Mouse (Mus musculus) left cerebral cortex, adult 18-20 months (tissue): ENCODE measurements at regions not wholly inside any gene's neighbourhood (a gene's known extent, or its start where the extent isn't known, plus 50 kb on each side); places are given as distances from the start of the nearest gene placed in this dataset.

ENCODE experiments used
- DNase-seq, 2 experiments: peaks; one replicate each; pipeline ENCODE4 v3.0.0; 2021 to 2022; ENCODE audit warnings: low spot score in 2 of 2, mixed read lengths in 1 of 2
- microRNA-seq, 2 experiments: library from miRNA; unstranded; fragments of <30 nt; microRNA quantifications; one replicate each; pipeline ENCODE4 v1.2.0; 2021

- no peak for DNase-seq
These were observed 87.0 kb upstream of the Klf7 start for GRCm38 (mm10) chr1:64209131-64209530.

- no peak for DNase-seq
These were observed 78.4 kb upstream of the Klf7 start for GRCm38 (mm10) chr1:64200387-64201023.

DNA sequence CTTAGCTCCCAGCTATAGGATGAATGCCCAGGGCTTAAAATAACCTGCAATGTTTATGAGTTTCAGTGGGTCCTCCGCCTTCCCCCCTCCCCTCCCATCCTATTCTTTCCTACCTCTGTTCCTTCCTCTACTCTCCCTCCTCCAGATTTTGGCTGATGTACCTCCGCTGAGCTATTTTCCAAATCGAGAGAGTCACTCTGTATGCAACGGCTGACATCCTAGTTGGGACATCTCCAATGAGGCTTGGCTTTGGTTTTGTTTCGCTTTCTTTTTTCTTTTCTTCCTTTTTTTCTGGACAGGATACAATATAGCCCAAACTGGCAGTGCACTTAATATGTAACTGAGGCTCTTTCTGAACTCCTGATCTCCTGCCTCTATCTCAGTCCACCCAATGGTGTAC, 76.7 kb upstream of the Klf7 start:
- DNase-seq, result peak; percentile 17 to 45

- no peak for DNase-seq
These were observed 76.2 kb upstream of the Klf7 start for GRCm38 (mm10) chr1:64198322-64198721.

- no peak for DNase-seq
These were observed 73.9 kb upstream of the Klf7 start for GRCm38 (mm10) chr1:64195970-64196491.

DNA sequence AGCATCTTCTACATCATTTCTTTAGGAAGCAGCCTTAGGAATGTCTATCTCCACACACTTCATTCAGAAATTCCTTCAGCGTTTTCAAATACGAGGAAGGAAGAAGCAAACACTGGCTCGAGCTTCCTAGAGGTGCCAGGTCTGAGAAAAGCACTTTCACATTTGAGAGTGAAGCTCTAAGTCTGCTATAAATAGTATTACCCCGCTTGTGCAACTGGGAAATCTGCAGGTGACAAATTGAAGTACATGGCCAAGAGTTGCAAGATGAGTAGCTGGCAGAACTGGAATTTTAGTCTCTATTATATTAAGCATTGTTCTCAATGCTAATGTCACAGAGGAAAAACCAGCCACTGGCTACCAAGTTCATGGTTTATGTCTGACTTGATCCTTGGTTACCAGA, 73.2 kb upstream of the Klf7 start:
- DNase-seq, result no peak

GRCm38 (mm10) chr1:64193150-64193838, 71.2 kb upstream of the Klf7 start:
- DNase-seq, result peak in 1 of 2 experiments; percentile 31

DNA sequence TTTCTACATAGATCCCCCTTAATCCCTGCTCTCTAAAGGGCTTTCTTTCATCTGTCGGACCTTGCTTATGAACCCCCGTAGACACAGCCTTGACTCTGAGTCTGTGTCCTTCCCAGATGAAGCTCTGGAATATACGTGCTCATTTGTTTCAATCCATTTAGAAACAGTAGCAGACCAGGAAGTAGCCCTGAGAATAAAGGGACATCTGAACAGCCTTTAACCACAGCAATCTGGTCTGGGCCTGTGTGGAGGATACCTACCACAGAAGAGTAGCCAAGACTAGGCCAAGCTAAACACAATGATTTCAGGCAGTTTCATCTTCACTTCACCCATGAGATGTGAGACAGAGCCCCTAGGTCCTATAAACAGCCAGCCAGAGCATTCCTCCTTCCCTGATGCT, 70.7 kb upstream of the Klf7 start:
- DNase-seq, result no peak

- DNase-seq, result no peak
These were observed 69.4 kb upstream of the Klf7 start for GRCm38 (mm10) chr1:64191242-64192220.

DNA sequence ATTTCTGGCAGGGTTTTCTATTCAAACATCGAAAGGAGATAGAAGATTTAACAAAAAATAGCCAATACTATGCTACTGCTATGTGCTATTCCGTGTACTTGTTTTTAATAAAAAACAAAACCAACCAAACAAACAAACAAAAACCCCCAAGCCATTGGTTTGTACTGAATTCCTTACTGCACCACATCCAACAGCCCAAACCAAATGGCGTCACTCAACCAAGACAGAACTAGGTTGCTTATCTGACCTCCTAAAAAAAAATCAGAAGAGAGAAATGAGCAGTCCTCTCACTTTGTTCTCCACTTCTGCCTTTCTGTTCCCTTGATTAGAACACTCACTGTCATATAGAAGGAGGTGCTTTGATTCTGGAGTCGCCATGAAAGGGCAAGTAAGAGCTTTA, 68.6 kb upstream of the Klf7 start:
- DNase-seq, result no peak

DNA sequence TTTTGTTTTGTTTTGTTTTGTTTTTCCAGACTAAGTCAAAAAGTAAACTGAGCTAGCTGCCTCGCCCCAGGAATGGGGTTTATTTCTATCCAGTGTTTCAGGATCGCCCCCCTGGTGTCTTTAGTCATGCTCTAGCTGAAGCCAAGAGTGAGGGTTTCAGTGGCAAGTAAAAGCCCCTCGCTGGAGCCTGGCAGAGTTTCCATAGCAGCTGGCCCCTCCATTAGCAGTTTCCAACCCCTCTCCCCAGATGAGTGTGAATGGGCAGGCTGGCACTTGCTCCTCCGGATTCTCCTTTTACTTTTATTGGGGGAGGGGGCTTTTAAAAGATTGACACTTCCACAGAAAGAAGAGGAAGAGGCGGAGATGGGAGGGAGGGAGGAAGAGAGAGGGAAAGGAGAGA, 68.0 kb upstream of the Klf7 start:
- no peak for DNase-seq

DNA sequence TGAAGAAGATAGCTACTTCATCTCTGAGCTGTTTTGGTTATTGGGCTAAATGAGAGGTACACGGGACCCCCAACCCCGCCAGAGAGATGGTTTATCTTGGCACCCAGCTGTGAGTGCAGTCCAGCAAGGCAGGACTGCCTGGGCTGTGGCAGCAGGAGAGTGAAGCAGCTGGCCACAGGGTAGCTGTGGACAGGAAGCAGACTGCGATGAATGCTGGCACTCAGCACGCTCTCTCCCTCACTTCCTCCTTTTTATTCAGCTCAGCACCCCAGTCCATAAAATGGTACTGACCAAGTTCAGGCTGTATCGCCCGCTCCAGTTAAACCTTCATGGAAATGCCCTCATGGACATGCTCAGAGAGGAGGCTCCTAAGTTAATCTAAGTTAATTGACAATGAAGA, 67.4 kb upstream of the Klf7 start:
- DNase-seq, result no peak

GRCm38 (mm10) chr1:64187796-64188513, 65.9 kb upstream of the Klf7 start:
- DNase-seq, result no peak

DNA sequence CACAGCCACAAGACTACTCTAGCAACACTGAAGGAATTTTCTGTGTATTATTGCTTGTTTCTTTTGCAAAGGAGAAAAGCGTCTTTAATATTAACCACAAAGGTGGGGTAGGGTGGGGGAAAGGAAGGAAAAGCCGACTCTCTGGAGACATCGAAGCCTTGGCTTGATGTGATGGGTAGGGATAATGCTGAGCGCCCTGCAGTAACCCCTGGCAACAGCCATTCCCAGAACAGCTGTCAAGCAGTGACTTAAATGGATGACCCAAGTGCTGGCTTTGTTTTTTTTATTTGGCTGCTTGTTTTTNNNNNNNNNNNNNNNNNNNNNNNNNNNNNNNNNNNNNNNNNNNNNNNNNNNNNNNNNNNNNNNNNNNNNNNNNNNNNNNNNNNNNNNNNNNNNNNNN, 51.6 kb upstream of the Klf7 start:
- DNase-seq, result no peak

- no peak for DNase-seq
These were observed 50.0 kb upstream of the Klf7 start for GRCm38 (mm10) chr1:64172122-64172521.

Small RNA genes in the stretch of these regions (microRNA-seq; reads per million reads assigned to microRNA genes)
- gene Gm25748, result 0 reads per million in 2 experiments
